Mouse (Mus musculus): ENCODE measurements at regions not wholly inside any gene's neighbourhood (a gene's known extent, or its start where the extent isn't known, plus 50 kb on each side); places are given as distances from the start of the nearest gene placed in this dataset.

DNA sequence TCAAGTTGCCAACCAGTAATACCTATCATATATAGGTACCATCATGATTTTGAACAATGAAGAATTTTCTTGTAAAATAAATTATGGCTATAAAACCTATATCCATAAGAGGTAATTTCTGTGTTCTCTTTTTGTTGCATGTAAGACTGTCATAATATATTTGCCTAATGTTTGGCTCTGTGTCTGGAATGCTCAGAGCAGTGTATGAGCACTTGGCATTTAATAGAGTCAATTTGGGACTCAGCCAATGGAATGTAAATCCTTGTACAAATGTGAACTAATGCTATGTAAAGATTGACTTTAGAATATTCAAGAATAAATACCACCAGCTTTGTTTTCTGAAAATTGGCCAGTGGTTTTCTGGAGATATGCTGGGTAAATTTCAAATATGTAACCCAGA lies 208.5 kb upstream of the Zic1 start:
- no peak for DNase-seq (ENCODE audit: low spot score in 2 of 2)

- DNase-seq (ENCODE audit: low spot score in 2 of 2), result no peak
Measured at GRCm38 (mm10) chr9:91566006-91566641, 200.5 kb upstream of the Zic1 start.

- DNase-seq (ENCODE audit: low spot score in 2 of 2), result no peak
Measured at GRCm38 (mm10) chr9:91561331-91561730, 195.7 kb upstream of the Zic1 start.

GRCm38 (mm10) chr9:91559794-91560193 lies 194.2 kb upstream of the Zic1 start:
- no peak for DNase-seq (ENCODE audit: low spot score in 2 of 2)

DNA sequence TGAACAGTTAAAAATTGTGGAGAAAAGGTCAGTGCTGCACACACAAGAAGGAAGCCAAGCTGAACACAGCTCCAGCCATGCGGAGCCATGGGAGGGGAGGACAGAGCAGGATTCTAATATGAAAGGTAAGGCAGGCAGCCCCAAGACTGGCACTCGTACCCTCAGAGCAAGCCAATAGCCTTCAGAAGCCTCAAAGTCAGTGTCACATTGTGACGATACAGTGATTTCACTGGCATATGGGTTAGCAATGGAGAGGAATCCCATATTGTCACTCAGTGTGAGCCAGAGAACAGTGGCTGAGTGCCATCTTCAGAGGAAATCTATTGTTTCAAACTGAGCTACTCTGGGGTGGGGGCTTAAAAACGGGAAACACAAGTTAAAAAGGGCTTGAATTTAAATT lies 181.4 kb upstream of the Zic1 start:
- DNase-seq (ENCODE audit: low spot score in 2 of 2), result no peak

- no peak for DNase-seq (ENCODE audit: low spot score in 2 of 2)
Measured at GRCm38 (mm10) chr9:91545402-91545801, 179.8 kb upstream of the Zic1 start.

DNA sequence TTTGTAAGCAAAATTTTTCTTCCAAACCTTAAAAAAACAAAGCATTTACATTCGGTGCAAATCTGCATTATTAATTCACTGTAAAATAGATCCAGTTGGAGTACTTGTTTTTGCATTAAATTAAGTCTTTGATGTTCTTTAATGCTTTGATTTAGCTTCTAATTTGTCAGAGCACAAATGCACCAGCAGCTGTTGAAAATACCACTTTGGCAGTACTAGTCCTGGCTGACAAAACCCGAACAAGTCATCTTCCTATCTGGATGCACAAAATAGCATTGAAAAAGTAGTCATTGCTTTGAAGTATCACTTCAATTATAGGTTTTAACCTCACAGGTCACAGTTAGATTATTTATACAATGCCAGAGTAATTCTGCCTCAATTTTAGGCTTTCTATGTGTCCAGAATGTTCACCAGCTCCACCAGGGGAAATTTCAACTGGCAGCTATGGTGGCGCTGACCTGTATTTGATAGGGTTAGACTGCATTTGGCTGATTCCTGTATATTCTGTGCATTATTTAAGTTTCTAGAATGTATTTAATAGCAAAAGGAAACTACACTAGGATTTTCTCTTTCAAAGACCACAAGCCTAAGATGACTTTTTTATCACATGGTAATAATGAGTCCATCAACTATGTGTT lies 163.3 kb upstream of the Zic1 start:
- DNase-seq (ENCODE audit: low spot score in 2 of 2), result no peak

GRCm38 (mm10) chr9:91528388-91528787 lies 162.8 kb upstream of the Zic1 start:
- DNase-seq (ENCODE audit: low spot score in 2 of 2), result no peak

- no peak for DNase-seq (ENCODE audit: low spot score in 2 of 2)
Measured at GRCm38 (mm10) chr9:91520521-91520920, 154.9 kb upstream of the Zic1 start.

- DNase-seq (ENCODE audit: low spot score in 2 of 2), result no peak
Measured at GRCm38 (mm10) chr9:91509672-91510071, 144.1 kb upstream of the Zic1 start.

DNA sequence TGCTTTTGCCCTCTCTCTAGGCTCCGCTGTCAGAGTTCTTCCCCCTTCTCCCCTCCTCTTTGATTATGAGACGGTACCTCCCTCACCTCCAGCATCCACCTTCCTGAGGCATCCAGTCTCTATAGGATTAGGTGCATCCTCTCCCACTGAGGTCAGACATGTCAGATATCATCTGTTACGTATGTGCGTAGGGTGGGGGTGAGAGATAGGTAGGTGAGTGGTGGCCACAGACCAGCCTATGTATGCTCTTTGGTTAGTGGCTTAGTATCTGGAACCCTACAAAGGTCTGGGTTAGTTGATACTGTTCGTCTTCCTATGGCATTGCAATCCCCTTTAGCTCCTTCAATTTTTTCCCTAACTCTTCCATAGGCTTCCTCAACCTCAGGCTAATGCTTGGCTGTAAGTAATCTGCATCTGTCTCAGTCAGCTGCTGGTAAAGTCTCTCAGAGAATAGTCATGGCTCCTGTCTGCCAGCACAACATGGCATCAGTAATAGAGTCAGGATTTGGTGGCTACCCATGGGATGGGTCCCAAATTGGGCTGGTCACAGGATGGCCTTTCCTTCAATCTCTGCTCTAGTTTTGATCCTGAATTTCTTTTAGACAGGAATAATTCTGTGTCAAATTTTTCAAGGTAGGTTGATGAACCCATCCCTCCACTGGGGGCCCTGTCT lies 138.2 kb upstream of the Zic1 start:
- no peak for DNase-seq (ENCODE audit: low spot score in 2 of 2)

GRCm38 (mm10) chr9:91476596-91476995 lies 111.0 kb upstream of the Zic1 start:
- DNase-seq (ENCODE audit: low spot score in 2 of 2), result no peak

- no peak for DNase-seq (ENCODE audit: low spot score in 2 of 2)
Measured at GRCm38 (mm10) chr9:91462713-91463425, 97.3 kb upstream of the Zic1 start.

DNA sequence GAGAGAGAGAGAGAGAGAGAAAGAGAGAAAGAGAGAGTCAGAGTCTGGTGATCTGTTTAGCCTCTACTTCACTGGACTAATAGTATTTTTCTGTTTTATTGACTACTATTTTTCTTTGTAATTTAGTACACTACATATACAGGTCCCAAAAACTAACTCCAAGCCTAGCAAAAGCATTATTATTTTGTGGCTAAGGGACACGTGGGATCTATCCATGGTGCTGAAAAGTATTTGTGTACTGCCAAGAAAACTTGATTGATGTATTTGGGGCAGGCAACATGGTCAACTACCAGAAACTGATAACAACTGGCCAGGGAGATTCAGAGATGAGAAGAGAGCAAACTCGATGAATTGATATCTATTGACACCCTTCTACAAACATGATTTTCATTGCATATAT lies 94.3 kb upstream of the Zic1 start:
- no peak for DNase-seq (ENCODE audit: low spot score in 2 of 2)

DNA sequence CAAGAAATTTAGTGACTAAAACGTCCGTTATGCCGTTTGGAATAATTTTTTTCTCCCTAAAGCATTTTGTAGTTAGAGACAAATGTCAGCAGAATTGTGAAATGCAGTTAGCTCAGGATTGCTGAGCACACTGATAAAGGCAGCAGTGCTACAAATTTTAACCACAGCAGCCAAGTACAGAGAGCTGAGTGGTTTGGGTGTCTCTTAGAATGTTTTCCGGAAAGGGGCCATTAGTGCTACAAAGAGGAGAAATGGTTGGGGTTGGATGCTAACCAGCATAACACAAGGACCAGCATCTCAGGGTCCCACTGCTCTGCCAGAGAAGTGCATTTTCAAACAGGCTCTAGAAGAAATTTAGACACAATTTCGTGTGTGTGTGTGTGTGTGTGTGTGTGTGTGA lies 91.2 kb upstream of the Zic1 start:
- DNase-seq (ENCODE audit: low spot score in 2 of 2), result no peak

GRCm38 (mm10) chr9:91456253-91456823 lies 90.7 kb upstream of the Zic1 start:
- DNase-seq (ENCODE audit: low spot score in 2 of 2), result no peak

GRCm38 (mm10) chr9:91439106-91439505 lies 73.5 kb upstream of the Zic1 start:
- no peak for DNase-seq (ENCODE audit: low spot score in 2 of 2)
